Mouse (Mus musculus): Measurements from ENCODE around the gene Uvrag. TPM values are rescaled to one million over a fixed set of nuclear protein-coding genes. Genes with fewer than 3 reads are reported as not detected.

Uvrag gene
- polyA plus RNA-seq, 1 experiment from 2014 or later: 14.8 TPM

DNA sequence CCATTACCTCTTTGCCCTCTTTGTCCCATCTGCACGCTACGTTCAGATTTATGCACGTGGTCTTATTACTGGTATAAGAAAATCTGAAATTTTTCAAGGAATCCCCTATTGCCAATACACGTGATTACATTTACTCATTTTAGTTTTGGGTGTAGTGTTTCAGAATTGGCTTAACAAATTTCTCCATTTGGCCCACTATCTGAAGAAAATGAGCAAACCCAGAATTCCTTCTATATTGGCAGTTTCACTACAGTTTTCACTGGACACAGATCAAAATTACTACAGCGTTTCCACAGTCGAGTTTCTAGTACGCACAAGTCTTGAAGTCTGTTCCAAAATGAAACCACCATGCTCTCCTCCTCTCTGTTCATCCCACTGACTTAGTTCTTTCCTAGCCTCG is 104.7 kb downstream of the Uvrag start:
- peaks cover 5% of the 10 kb centered on the region for H3K36me3 ChIP-seq
- no peak for ATAC-seq (ENCODE audit: extremely low read depth, insufficient number of reproducible peaks, low FRiP score, low TSS enrichment)
- WGBS: 81% methylated on average over 8 of the region's 8 CpGs
- H3K27ac ChIP-seq (replicated peaks): no peak overlapping the region
- H3K4me3 ChIP-seq: no peak overlapping the region
- no peak overlapping the region for H3K4me2 ChIP-seq
- H3K9ac ChIP-seq: no peak overlapping the region
- H3K9me3 ChIP-seq: no peaks in the 10 kb centered on the region
- H3K27me3 ChIP-seq (replicated peaks): no peaks in the 10 kb centered on the region
- peaks cover 6% of the 10 kb centered on the region; the same call in 1 of the 2 replicates for H3K4me1 ChIP-seq

DNA sequence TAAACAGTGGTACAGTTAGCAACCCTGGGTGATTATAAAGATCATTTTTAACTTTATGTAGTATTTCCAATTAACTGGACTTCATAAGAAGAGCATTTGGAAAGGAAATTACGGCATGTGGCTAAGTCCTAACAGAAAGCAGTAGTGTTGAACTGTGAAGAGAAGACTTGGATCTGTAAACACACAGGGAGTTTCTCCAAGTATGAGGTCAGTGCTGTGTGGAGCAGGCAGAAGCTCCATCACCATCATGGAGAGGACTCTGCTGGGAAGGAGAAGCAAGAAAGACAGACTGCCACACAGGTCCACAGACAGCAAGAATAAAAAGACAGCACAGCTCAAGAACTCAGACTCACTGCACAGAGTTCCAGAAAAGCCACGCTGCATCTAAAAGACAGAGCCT is 106.0 kb downstream of the Uvrag start:
- Histone ChIP-seq H3K27me3 (replicated peaks) (no peaks in the 10 kb centered on the region), H3K9ac (no peak overlapping the region), H3K9me3 (no peaks in the 10 kb centered on the region), H3K36me3 (peaks cover 10% of the 10 kb centered on the region), H3K4me2 (no peak overlapping the region), H3K27ac (replicated peaks) (no peak overlapping the region), H3K4me3 (no peak overlapping the region), H3K4me1 (no peaks in the 10 kb centered on the region)
- 88% methylated on average over 2 of the region's 2 CpGs for WGBS
- ATAC-seq (ENCODE audit: extremely low read depth, insufficient number of reproducible peaks, low FRiP score, low TSS enrichment): no peak

DNA sequence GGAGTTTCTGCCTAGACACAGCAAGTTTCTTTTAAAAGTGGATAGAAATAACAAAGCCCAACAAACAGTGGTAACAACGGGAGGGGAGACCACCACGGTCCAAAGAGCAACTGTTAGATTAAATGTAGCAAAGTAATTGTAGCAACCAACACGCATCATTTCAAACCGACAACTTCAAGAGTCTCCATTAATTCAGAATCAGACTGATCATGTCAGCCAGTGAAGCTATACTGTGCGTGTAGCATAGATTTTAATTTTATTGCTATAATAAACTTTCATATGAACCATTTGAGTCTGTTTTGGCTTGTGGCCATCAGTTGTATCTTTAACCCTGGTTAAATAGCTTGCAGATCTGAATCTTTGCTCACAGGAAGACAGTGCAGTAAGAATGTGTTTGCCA is 107.1 kb downstream of the Uvrag start:
- no peak for ATAC-seq (ENCODE audit: extremely low read depth, insufficient number of reproducible peaks, low FRiP score, low TSS enrichment)
- WGBS: 92% methylated on average over 5 of the region's 5 CpGs
- Histone ChIP-seq H3K9me3 (no peaks in the 10 kb centered on the region), H3K4me3 (no peak overlapping the region), H3K9ac (no peak overlapping the region), H3K27me3 (replicated peaks) (no peaks in the 10 kb centered on the region), H3K4me2 (no peak overlapping the region), H3K27ac (replicated peaks) (no peak overlapping the region), H3K4me1 (peaks cover 2% of the 10 kb centered on the region; the same call in 1 of the 2 replicates), H3K36me3 (peaks cover 10% of the 10 kb centered on the region)

DNA sequence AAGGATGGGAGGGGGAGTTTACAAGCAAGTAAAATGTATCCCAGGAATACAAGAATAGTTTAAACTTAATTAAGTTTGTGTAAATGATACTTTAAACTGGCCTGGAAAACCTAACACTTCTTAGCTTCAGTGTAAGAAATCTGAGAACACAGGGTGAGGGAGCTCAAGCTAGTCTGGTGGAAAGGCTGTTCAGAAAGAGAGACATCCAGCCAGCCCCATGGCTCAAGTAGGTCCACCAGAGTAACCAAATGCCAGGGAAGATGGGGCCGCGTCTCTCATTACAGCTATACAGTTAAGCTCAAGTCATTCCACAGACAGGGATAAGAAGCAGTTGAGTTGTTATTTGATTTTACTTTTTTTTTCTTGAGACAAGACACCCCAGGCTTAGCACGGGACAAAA is 107.6 kb downstream of the Uvrag start:
- Histone ChIP-seq H3K4me3 (no peak overlapping the region), H3K27me3 (replicated peaks) (no peaks in the 10 kb centered on the region), H3K9ac (no peak overlapping the region), H3K9me3 (no peaks in the 10 kb centered on the region), H3K27ac (replicated peaks) (no peak overlapping the region), H3K4me2 (no peak overlapping the region), H3K36me3 (peaks cover 10% of the 10 kb centered on the region), H3K4me1 (peaks cover 2% of the 10 kb centered on the region; the same call in 1 of the 2 replicates)
- 89% methylated on average over 3 of the region's 3 CpGs for WGBS
- no peak for ATAC-seq (ENCODE audit: extremely low read depth, insufficient number of reproducible peaks, low FRiP score, low TSS enrichment)

DNA sequence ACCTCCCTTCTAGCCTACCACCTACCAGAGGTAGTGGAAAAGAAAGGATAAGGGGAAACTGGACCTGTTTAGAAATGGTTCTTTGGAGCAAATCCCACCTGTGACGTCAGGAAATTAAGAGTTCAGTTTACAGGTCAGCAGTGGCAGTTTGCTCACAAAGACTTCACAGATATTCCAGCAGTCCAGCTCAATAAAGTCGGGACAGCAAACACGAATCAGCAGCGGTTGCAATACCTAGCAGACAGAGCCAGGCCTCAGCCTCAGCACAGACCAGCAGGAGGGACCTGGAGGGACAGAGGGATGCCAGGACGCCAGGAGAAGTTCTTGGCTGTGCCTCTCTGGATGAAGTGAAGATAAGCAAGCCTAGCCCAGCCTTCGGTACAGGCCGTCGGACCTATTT is 108.9 kb downstream of the Uvrag start:
- no peak for ATAC-seq (ENCODE audit: extremely low read depth, insufficient number of reproducible peaks, low FRiP score, low TSS enrichment)
- Histone ChIP-seq H3K4me2 (no peak overlapping the region), H3K9me3 (no peaks in the 10 kb centered on the region), H3K27me3 (replicated peaks) (no peaks in the 10 kb centered on the region), H3K4me3 (no peak overlapping the region), H3K9ac (no peak overlapping the region), H3K36me3 (peaks cover 10% of the 10 kb centered on the region), H3K27ac (replicated peaks) (no peak overlapping the region), H3K4me1 (peaks cover 9% of the 10 kb centered on the region; the same call in 1 of the 2 replicates)
- WGBS: 72% methylated on average over 8 of the region's 8 CpGs

DNA sequence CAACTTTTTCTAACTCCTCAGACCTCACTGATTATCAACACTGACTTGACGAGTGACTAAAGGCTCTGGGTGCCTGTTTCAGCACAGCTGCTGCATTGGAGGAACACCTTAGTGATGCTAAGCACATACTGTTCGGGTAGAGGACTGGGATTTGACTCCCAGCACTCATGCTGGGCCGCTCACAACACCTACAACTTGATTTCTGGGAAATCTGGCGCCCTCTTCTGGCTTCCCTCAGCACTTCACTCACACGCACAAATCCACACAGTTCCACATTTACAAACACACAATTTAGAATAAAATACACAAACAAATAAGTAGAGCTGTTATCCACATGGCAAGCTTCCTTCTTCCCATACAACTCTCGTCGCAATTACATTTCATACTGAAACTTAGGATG is 112.8 kb downstream of the Uvrag start:
- Histone ChIP-seq H3K9ac (no peak overlapping the region), H3K36me3 (peaks cover 10% of the 10 kb centered on the region), H3K27ac (replicated peaks) (no peak overlapping the region), H3K4me3 (no peak overlapping the region), H3K9me3 (0 out of 2 replicates have a peak, but pooled peaks cover 2% of the 10 kb centered on the region), H3K27me3 (replicated peaks) (no peaks in the 10 kb centered on the region), H3K4me1 (peaks cover 28% of the 10 kb centered on the region), H3K4me2 (no peak overlapping the region)
- no peak for ATAC-seq (ENCODE audit: extremely low read depth, insufficient number of reproducible peaks, low FRiP score, low TSS enrichment)
- WGBS: 83% methylated on average over 7 of the region's 7 CpGs

DNA sequence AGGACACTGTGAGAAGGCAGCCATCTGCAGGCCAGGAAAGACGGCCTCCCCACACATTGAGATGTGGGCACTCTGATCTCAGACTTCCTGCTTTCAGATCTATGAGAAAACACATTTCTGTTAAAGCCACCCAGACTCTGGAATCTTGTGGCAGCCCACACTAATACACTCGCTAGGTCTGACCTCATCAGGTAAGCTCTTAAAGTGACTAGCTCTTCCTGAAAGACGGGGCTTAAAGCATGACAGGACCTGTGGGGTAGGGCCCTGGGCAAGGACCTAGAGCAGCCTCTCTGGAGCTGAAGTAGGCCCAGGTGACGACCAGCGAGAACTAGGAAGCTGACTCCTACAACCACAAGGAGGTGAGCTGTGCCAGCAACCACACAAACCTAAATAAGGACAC is 113.8 kb downstream of the Uvrag start:
- Histone ChIP-seq H3K4me3 (no peak overlapping the region), H3K27ac (replicated peaks) (no peak overlapping the region), H3K27me3 (replicated peaks) (no peaks in the 10 kb centered on the region), H3K4me2 (no peak overlapping the region), H3K9me3 (0 out of 2 replicates have a peak, but pooled peaks cover 2% of the 10 kb centered on the region), H3K9ac (no peak overlapping the region), H3K4me1 (peaks cover 28% of the 10 kb centered on the region), H3K36me3 (peaks cover 4% of the 10 kb centered on the region; the same call in 1 of the 2 replicates)
- ATAC-seq (ENCODE audit: extremely low read depth, insufficient number of reproducible peaks, low FRiP score, low TSS enrichment): no peak
- WGBS: 69% methylated on average over 5 of the region's 5 CpGs

DNA sequence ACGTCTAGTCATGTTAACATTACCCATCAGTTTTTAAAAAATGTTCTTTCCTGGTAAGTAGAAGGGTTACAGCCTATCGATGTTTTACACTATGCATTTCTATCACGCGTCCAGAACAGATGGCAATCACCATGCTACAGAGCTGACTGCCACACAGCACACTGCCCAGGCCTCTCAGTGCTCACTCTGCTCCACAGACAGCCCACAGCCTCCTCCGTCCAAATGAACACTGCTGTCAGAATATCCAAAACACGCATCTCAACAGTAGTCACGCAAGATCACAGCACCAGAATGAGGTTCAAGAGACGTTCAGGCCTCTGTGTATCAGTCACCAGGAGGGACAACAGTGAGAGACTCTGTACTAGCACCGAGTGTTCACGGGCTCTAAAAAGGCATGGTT is 115.0 kb downstream of the Uvrag start:
- WGBS: 66% methylated on average over 10 of the region's 10 CpGs
- peaks cover 37% of the 10 kb centered on the region for H3K4me1 ChIP-seq
- H3K9me3 ChIP-seq: 0 out of 2 replicates have a peak, but pooled peaks cover 2% of the 10 kb centered on the region
- 0 out of 2 replicates have a peak, but pooled peaks cover 4% of the 10 kb centered on the region for H3K36me3 ChIP-seq
- no peak overlapping the region for H3K27ac ChIP-seq (replicated peaks)
- no peaks in the 10 kb centered on the region for H3K27me3 ChIP-seq (replicated peaks)
- no peak overlapping the region for H3K4me2 ChIP-seq
- ATAC-seq (ENCODE audit: extremely low read depth, insufficient number of reproducible peaks, low FRiP score, low TSS enrichment): no peak
- 0 out of 2 replicates have a peak overlapping the region, but pooled peaks have one; percentile 24 for H3K9ac ChIP-seq
- H3K4me3 ChIP-seq: no peak overlapping the region

DNA sequence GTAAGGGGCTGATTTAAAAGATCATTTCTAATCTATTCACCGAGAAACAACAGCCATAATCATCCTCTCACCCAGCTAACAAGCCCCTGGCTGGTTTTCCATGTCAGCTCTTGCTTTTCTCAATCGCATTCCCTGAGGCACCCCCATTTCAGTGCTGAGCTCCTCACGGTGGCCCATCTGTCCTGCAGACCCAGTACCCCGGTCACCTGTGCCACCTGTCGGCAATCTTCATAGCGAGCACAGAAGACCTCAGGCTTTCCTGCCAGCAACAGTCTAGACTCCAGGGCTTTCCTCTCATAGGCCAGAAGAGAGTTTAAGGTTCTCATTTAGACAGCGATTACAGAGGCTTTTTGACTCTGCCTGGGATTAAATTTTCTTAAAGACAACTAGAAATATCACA is 115.7 kb downstream of the Uvrag start:
- 0 out of 2 replicates have a peak, but pooled peaks cover 2% of the 10 kb centered on the region for H3K9me3 ChIP-seq
- ATAC-seq (ENCODE audit: extremely low read depth, insufficient number of reproducible peaks, low FRiP score, low TSS enrichment): no peak
- 72% methylated on average over 7 of the region's 7 CpGs for WGBS
- no peak overlapping the region for H3K4me3 ChIP-seq
- no peak overlapping the region for H3K4me2 ChIP-seq
- no peak overlapping the region for H3K27ac ChIP-seq (replicated peaks)
- H3K36me3 ChIP-seq: no peaks in the 10 kb centered on the region
- H3K4me1 ChIP-seq: peaks cover 44% of the 10 kb centered on the region
- H3K27me3 ChIP-seq (replicated peaks): no peaks in the 10 kb centered on the region
- H3K9ac ChIP-seq: no peak overlapping the region

DNA sequence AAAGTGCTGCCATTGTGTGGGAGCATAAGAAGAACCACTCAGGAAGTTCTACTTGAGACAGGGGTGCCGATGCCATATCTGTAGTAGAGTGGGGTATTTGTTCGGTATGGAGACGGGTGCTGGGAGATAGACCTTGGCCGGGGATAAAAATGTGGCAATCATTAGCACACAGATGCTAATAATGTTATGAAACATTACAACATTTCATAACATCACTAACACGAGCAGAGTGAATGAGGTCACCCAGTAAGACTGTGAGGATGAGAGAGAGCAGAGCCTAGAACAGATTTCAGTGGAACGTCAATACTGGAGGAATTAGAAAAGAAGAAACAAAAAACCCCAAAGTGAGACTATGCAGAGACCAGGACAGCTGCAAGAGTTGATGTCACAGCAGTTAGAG is 116.2 kb downstream of the Uvrag start:
- ATAC-seq (ENCODE audit: extremely low read depth, insufficient number of reproducible peaks, low FRiP score, low TSS enrichment): no peak
- H3K9me3 ChIP-seq: 0 out of 2 replicates have a peak, but pooled peaks cover 2% of the 10 kb centered on the region
- H3K9ac ChIP-seq: no peak overlapping the region
- H3K4me2 ChIP-seq: no peak overlapping the region
- no peak overlapping the region for H3K4me3 ChIP-seq
- 72% methylated on average over 6 of the region's 6 CpGs for WGBS
- no peaks in the 10 kb centered on the region for H3K27me3 ChIP-seq (replicated peaks)
- H3K27ac ChIP-seq (replicated peaks): no peak overlapping the region
- peaks cover 49% of the 10 kb centered on the region for H3K4me1 ChIP-seq
- no peaks in the 10 kb centered on the region for H3K36me3 ChIP-seq

DNA sequence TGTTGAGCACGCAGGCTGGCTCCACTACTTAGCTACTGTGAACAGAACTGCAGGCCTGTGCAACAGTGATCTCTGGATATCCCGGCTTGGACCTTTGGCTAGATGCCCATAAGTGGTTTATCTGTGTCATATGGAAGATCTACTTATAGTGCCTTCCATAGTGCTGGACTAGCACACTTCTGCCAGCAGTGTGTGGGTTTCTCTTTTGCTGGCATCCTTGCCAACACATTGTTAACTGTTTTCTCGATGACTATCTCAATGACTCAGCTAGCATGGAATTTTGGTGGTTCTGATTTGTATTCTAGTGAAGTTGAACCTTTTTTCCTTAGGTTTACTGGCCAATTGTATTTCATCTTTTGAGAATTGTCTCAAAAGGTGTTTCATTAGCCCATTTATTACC is 117.0 kb downstream of the Uvrag start:
- Histone ChIP-seq H3K27ac (replicated peaks) (no peak overlapping the region), H3K9me3 (0 out of 2 replicates have a peak, but pooled peaks cover 2% of the 10 kb centered on the region), H3K27me3 (replicated peaks) (no peaks in the 10 kb centered on the region), H3K4me3 (no peak overlapping the region), H3K9ac (no peak overlapping the region), H3K36me3 (no peaks in the 10 kb centered on the region), H3K4me2 (no peak overlapping the region), H3K4me1 (peaks cover 56% of the 10 kb centered on the region)
- 63% methylated on average over 3 of the region's 3 CpGs for WGBS
- no peak for ATAC-seq (ENCODE audit: extremely low read depth, insufficient number of reproducible peaks, low FRiP score, low TSS enrichment)

DNA sequence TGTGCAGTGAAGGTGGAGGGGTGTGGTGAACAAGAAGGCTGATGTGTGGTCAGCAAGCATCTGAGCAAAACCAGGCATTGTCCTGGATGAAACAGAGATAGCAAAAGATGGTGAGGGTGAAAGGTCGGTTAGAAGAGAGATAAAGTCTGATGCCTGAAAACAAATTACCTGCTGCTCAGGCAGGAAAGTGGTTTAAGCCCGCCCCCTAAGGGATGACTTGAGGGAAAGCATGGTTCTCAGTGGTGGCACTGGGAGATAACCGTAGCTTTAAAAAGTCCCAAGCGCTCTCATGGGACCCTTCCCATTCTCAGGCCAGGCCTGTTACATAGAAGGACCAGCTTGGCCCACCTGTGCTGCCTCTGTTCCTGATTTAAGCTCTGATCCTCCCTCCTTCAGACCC is 119.7 kb downstream of the Uvrag start:
- WGBS: 26% methylated on average over 4 of the region's 4 CpGs
- peaks cover 48% of the 10 kb centered on the region for H3K4me1 ChIP-seq
- H3K27ac ChIP-seq (replicated peaks): peak overlapping the region; percentile 57
- H3K9ac ChIP-seq: 0 out of 2 replicates have a peak overlapping the region, but pooled peaks have one; percentile 10
- ATAC-seq (ENCODE audit: extremely low read depth, insufficient number of reproducible peaks, low FRiP score, low TSS enrichment): no peak
- no peaks in the 10 kb centered on the region for H3K27me3 ChIP-seq (replicated peaks)
- no peak overlapping the region for H3K4me2 ChIP-seq
- no peak overlapping the region for H3K4me3 ChIP-seq
- 0 out of 2 replicates have a peak, but pooled peaks cover 2% of the 10 kb centered on the region for H3K9me3 ChIP-seq
- H3K36me3 ChIP-seq: no peaks in the 10 kb centered on the region

Data from heart, embryonic 13.5 days (tissue).